Mouse (Mus musculus) heart, embryonic 15.5 days (tissue): ENCODE measurements at regions not wholly inside any gene's neighbourhood (a gene's known extent, or its start where the extent isn't known, plus 50 kb on each side); places are given as distances from the start of the nearest gene placed in this dataset.
A peak's percentile ranks its signal among the peaks of the same experiment; 100 is the strongest.

ENCODE experiments used
- ATAC-seq: fragments of 200-750 bp; cut with Nextera tagmentation; replicated peaks from 2 replicates; pipeline ENCODE4 v1.8.0; 2017; ENCODE audit warnings: low read depth, moderate TSS enrichment; ENCODE audit not compliant: insufficient number of reproducible peaks, insufficient read depth, low FRiP score
- H3K27ac ChIP-seq: fragments of 300-500 bp; sonication (generic); 2 replicates; pipeline ENCODE4 v1.5.1; 2015; ENCODE audit warnings: mild to moderate bottlenecking, inconsistent platforms
- H3K27me3 ChIP-seq: fragments of 300-500 bp; sonication (generic); 2 replicates; pipeline ENCODE4 v1.6.1; 2015; ENCODE audit warnings: inconsistent platforms
- H3K36me3 ChIP-seq: fragments of 300-500 bp; sonication (generic); 2 replicates; pipeline ENCODE4 v1.6.1; 2015; ENCODE audit warnings: mild to moderate bottlenecking, inconsistent platforms
- H3K4me1 ChIP-seq: fragments of 300-500 bp; sonication (generic); replicated peaks from 2 replicates; pipeline ENCODE4 v1.6.1; 2015; ENCODE audit warnings: inconsistent platforms
- H3K4me2 ChIP-seq: fragments of 300-500 bp; sonication (generic); 2 replicates; pipeline ENCODE4 v1.6.1; 2015; ENCODE audit warnings: inconsistent platforms, mild to moderate bottlenecking, moderate library complexity
- H3K4me3 ChIP-seq: fragments of 300-500 bp; sonication (generic); 2 replicates; pipeline ENCODE4 v1.5.1; 2015; ENCODE audit warnings: mild to moderate bottlenecking, inconsistent platforms
- H3K9ac ChIP-seq: fragments of 300-500 bp; sonication (generic); 2 replicates; pipeline ENCODE4 v1.6.1; 2015; ENCODE audit warnings: mild to moderate bottlenecking, inconsistent platforms
- H3K9me3 ChIP-seq: fragments of 300-500 bp; sonication (generic); replicated peaks from 2 replicates; pipeline ENCODE4 v1.6.1; 2016; ENCODE audit warnings: inconsistent platforms
- WGBS: fragments of 180-500 bp; shearing (Covaris S2); methylation state at CpG from one replicate; pipeline ENCODE4 v1.1.7; 2015; ENCODE audit warnings: mixed read lengths; 5-methylcytosine and 5-hydroxymethylcytosine counted together

- no peak for ATAC-seq
- peaks cover 30% of the 10 kb centered on the region for H3K4me1 ChIP-seq
- no peak overlapping the region for H3K9ac ChIP-seq
- H3K4me3 ChIP-seq: no peak overlapping the region
- WGBS: 73% methylated on average over 12 of the region's 12 CpGs
- no peaks in the 10 kb centered on the region for H3K36me3 ChIP-seq
- H3K27me3 ChIP-seq: no peaks in the 10 kb centered on the region
- no peaks in the 10 kb centered on the region for H3K9me3 ChIP-seq
- H3K4me2 ChIP-seq: no peak overlapping the region
- no peak overlapping the region for H3K27ac ChIP-seq
These were observed 61.4 kb upstream of the Map4k3 start for GRCm38 (mm10) chr17:80789706-80790105.

- Histone ChIP-seq H3K9ac (no peak overlapping the region), H3K9me3 (no peaks in the 10 kb centered on the region), H3K27ac (peak overlapping the region; percentile 42; the same call in 1 of the 2 replicates), H3K4me3 (no peak overlapping the region), H3K27me3 (no peaks in the 10 kb centered on the region), H3K36me3 (no peaks in the 10 kb centered on the region), H3K4me1 (peaks cover 29% of the 10 kb centered on the region), H3K4me2 (no peak overlapping the region)
- 36% methylated on average over 3 of the region's 3 CpGs for WGBS
- peak; percentile 75 for ATAC-seq
These were observed 60.7 kb upstream of the Map4k3 start for GRCm38 (mm10) chr17:80789000-80789399.

DNA sequence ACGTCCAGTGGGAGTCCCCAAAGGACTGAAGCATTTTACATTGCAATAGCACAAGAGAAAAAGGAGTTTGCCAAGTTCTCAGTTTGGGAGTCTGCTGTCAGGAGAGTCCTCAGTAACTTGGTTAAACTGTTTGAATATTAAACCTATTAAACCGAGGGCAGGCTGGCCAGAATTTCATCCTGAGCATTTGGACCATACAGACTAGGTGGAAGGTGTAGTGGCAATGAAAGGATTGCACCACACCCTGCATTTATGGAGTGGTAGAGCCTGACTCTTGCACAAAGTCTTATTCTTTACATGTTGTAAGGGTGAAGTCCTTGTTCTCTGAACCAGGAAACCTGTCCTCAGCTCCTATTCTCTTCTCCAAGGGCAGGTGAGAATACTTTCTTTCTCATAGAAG is 58.6 kb upstream of the Map4k3 start:
- 68% methylated on average over 2 of the region's 2 CpGs for WGBS
- Histone ChIP-seq H3K27ac (no peak overlapping the region), H3K4me3 (no peak overlapping the region), H3K27me3 (no peaks in the 10 kb centered on the region), H3K4me2 (no peak overlapping the region), H3K36me3 (no peaks in the 10 kb centered on the region), H3K9ac (no peak overlapping the region), H3K4me1 (peaks cover 25% of the 10 kb centered on the region), H3K9me3 (no peaks in the 10 kb centered on the region)
- ATAC-seq: no peak

GRCm38 (mm10) chr17:80786061-80786851 is 58.0 kb upstream of the Map4k3 start:
- H3K27me3 ChIP-seq: no peaks in the 10 kb centered on the region
- H3K9ac ChIP-seq: no peak overlapping the region
- peaks cover 25% of the 10 kb centered on the region for H3K4me1 ChIP-seq
- ATAC-seq: peak; percentile 59; the same call in 1 of the 2 replicates
- peak overlapping the region; percentile 40; the same call in 1 of the 2 replicates for H3K27ac ChIP-seq
- no peaks in the 10 kb centered on the region for H3K9me3 ChIP-seq
- H3K4me2 ChIP-seq: no peak overlapping the region
- H3K4me3 ChIP-seq: no peak overlapping the region
- 60% methylated on average over 8 of the region's 8 CpGs for WGBS
- H3K36me3 ChIP-seq: no peaks in the 10 kb centered on the region

- 83% methylated on average over 8 of the region's 8 CpGs for WGBS
- H3K9me3 ChIP-seq: no peaks in the 10 kb centered on the region
- no peak overlapping the region for H3K4me3 ChIP-seq
- peak overlapping the region; percentile 24; the same call in 1 of the 2 replicates for H3K27ac ChIP-seq
- H3K27me3 ChIP-seq: no peaks in the 10 kb centered on the region
- no peak for ATAC-seq
- H3K4me1 ChIP-seq: peaks cover 25% of the 10 kb centered on the region
- no peak overlapping the region for H3K4me2 ChIP-seq
- H3K36me3 ChIP-seq: no peaks in the 10 kb centered on the region
- H3K9ac ChIP-seq: no peak overlapping the region
These were observed 57.2 kb upstream of the Map4k3 start for GRCm38 (mm10) chr17:80785476-80785875.

DNA sequence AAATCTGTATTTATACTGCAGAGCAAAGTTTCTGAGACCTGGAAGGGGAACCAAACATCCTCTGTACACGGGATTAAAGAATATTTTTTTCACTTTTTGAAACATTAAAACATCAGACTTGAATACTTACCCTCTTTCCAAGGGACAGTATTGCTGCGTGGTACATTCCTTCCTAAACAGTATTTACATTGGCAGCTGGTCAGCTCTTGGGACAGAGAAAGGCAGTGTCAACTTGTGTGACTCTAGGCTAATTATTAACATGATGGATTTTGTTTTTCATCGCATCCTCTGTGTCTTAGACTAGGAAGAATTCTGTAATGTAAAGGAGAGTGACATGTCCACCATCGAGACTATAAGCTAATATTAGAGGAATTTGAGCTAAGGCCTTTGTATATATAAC is 56.8 kb upstream of the Map4k3 start:
- Histone ChIP-seq H3K27me3 (no peaks in the 10 kb centered on the region), H3K4me3 (no peak overlapping the region), H3K9ac (no peak overlapping the region), H3K36me3 (no peaks in the 10 kb centered on the region), H3K4me1 (peaks cover 25% of the 10 kb centered on the region), H3K27ac (peak overlapping the region; percentile 37; the same call in 1 of the 2 replicates), H3K9me3 (no peaks in the 10 kb centered on the region), H3K4me2 (no peak overlapping the region)
- 62% methylated on average over 4 of the region's 4 CpGs for WGBS
- ATAC-seq: no peak

- WGBS: 39% methylated on average over 1 of the region's 1 CpGs
- Histone ChIP-seq H3K9me3 (no peaks in the 10 kb centered on the region), H3K36me3 (no peaks in the 10 kb centered on the region), H3K4me1 (peaks cover 12% of the 10 kb centered on the region), H3K4me2 (no peak overlapping the region), H3K9ac (no peak overlapping the region), H3K4me3 (no peak overlapping the region), H3K27ac (no peak overlapping the region), H3K27me3 (no peaks in the 10 kb centered on the region)
- no peak for ATAC-seq
These were observed 53.9 kb upstream of the Map4k3 start for GRCm38 (mm10) chr17:80782233-80782632.

DNA sequence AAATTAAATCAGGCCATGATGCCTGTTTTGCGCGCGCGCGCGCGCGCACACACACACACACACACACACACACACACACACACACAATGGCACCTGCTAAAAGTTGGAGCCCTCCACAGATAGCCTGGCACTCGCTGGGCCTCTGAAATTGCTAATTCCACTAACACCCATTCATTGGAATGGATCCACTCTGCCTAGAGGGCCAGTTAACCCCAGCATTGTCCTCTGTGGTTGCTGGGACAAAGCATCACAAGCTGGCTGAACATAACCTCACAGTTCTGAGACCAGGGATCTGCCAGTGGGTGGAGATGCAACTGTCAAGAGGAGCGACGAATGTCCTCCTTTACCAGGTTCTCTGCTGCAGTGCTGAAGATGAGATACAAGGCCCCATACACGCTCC is 53.3 kb upstream of the Map4k3 start:
- 95% methylated on average over 12 of the region's 12 CpGs for WGBS
- no peak overlapping the region for H3K4me2 ChIP-seq
- no peak overlapping the region for H3K4me3 ChIP-seq
- H3K27ac ChIP-seq: no peak overlapping the region
- ATAC-seq: no peak
- no peaks in the 10 kb centered on the region for H3K27me3 ChIP-seq
- H3K36me3 ChIP-seq: no peaks in the 10 kb centered on the region
- H3K4me1 ChIP-seq: peaks cover 12% of the 10 kb centered on the region
- no peaks in the 10 kb centered on the region for H3K9me3 ChIP-seq
- no peak overlapping the region for H3K9ac ChIP-seq

DNA sequence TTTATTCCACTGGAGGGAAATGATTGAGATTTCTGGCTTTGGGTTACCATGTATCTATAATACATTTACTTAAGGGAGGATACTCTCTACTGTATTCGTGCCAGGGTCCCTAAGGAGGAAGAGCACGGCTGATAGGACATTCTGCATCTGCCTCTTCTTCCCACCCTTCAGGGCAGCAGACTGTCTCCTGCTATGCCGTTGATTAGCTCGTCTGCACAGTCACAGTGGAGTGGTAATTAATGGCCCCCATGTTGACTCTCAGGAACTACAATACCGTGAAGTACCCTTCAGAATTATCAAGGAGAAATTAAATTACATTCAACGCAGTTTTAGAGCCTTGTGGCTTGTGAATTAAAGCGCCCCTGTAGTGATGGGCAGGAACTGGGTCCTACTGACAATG is 52.0 kb upstream of the Map4k3 start:
- Histone ChIP-seq H3K27ac (peak overlapping the region; percentile 23), H3K4me1 (peaks cover under 1% of the 10 kb centered on the region), H3K9me3 (no peaks in the 10 kb centered on the region), H3K27me3 (no peaks in the 10 kb centered on the region), H3K4me2 (no peak overlapping the region), H3K36me3 (no peaks in the 10 kb centered on the region), H3K9ac (no peak overlapping the region), H3K4me3 (no peak overlapping the region)
- ATAC-seq: no peak
- 56% methylated on average over 7 of the region's 7 CpGs for WGBS

GRCm38 (mm10) chr17:80779782-80780181 is 51.5 kb upstream of the Map4k3 start:
- 61% methylated on average over 6 of the region's 6 CpGs for WGBS
- no peaks in the 10 kb centered on the region; the same call in 1 of the 2 replicates for H3K4me1 ChIP-seq
- no peak overlapping the region for H3K9ac ChIP-seq
- no peaks in the 10 kb centered on the region for H3K9me3 ChIP-seq
- ATAC-seq: no peak
- no peak overlapping the region for H3K4me2 ChIP-seq
- H3K27me3 ChIP-seq: no peaks in the 10 kb centered on the region
- no peak overlapping the region for H3K27ac ChIP-seq
- no peaks in the 10 kb centered on the region for H3K36me3 ChIP-seq
- no peak overlapping the region for H3K4me3 ChIP-seq
